Mouse (Mus musculus) layer of hippocampus, adult 11-12 months (tissue): Measurements from ENCODE around the gene Ear10.
"Not testable (repeated sequence)": the region's sequence is repeated elsewhere in the genome, so short reads cannot be mapped to it uniquely, and the experiment has no call there.

Experiments
- DNase-seq: peaks from one replicate; pipeline ENCODE4 v3.0.0; 2022; ENCODE audit warnings: low spot score

Ear10 gene

DNA sequence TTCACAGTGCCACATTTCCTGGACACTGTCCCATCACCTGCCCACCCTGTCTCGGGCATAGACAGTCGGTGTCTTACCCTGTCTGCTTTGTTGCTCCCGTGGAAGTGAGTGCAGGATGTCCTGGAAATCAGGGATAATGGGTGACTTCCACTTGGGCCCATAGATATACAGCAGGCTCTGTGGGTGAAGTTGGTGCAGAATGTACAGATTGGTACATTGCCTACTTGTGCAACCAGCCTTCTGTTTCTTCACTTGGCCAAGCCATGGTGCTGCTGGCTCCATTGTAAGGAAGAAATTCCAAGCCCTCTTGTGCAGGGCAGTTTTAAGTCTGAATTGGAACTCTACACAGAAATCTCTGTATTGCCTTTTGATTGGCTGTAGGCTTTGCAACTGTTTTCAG lies at the start of gene Ear10:
Gene Ear10, minus strand, starts transcription at position 101 of the 400 bp plus-strand sequence.
- DNase-seq, result not testable (repeated sequence)

DNA sequence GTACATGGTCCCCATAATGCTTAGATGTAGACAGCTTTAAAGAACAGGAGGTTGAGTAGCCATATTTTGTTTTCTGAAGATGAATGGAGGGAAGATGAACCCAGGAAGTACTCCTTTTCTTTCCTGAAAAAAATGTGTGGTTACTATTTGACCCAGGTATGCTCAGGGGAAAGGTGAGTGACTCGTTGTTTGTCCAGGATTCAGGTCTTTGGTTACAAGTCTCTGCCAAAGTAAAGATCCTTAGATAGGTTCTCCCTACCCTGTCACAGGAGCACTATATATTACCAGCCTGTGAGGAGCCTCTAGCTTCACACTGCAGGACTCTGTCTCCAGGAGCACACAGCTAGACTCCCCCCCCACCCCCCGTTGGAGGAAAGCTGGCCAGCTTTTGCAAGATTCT lies 33.4 kb upstream of the Ear10 start, which contains the start of gene Ang5:
Gene Ang5, plus strand, starts transcription at position 301 of the 400 bp plus-strand sequence.
- DNase-seq, result not testable (repeated sequence)

DNA sequence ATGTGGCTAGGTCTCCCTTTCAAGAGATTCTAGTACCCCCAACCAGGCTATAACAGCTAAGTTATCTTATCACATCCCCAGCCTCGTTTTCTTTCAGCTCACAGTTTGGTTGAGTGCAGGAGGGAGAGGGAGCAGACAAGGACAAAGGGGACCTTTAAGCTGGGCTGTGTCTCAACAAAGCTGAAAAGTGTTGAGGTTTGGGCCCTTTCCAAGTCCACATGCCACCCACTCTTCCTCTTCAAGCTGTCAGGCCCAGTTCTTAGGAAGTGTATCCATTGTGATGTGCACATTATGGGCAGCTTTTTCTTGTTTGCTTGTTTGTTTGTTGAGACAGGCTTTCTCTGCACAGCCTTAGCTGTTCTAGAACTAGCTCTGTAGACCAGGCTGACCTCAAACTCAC lies 31.7 kb upstream of the Ear10 start:
- not testable (repeated sequence) for DNase-seq

DNA sequence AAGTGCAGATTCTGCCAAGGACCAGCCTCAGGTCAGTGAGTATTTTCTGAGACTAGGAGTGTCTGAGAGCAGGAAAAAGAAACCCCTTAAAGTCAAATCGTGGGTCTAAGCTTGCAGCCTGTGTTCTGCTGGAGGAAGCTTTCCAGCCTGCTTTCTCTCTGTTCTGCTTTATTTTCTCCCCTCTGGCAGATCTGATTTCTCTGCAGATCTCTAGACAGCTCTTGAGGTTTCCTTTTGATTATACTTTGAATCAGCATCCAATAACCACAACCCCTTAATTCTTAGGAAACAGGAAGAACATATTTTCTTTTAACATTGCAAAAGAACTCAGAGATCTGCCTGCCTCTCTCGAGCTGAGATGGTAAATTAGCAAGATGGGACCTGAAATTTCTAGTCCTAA lies 30.0 kb upstream of the Ear10 start:
- DNase-seq, result not testable (repeated sequence)

DNA sequence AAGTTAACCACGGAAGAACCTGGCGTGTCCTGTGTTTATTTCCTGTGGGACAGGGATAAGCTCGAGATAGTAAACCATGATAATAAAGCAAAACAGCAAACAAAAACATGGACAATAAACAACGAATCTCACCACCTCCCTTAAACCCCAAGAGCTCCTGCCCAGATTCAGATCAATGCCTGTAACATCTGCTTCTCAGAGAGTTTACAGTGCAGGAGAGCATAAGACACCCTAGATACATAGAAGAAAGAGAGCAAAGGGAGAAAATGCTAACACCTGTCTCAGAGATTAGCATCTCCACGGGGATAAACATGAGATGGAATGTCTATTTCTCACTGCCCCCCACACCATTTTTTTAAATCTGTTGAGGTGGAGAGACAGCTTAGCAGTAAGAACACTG lies 10.0 kb upstream of the Ear10 start:
- DNase-seq, result not testable (repeated sequence)

DNA sequence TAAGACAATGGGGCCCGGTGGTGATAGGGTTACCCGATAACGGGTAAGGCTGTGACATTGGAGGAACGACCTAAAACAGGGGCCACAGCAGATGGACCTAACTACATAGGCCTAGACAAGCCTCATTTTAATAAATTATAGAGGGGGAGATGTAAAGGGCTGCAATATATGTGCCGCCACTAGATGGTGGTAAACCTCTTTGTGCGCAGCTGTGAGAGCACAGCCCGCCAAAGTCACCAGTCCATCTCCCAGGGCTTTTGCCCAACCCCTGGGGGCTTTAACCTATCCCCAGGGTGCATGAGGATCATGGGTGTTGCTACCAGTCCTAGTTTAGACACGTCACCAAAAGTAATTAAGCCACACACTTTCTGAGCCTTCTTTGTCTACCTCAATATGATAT lies 9.6 kb upstream of the Ear10 start:
- peak; percentile 40 for DNase-seq

DNA sequence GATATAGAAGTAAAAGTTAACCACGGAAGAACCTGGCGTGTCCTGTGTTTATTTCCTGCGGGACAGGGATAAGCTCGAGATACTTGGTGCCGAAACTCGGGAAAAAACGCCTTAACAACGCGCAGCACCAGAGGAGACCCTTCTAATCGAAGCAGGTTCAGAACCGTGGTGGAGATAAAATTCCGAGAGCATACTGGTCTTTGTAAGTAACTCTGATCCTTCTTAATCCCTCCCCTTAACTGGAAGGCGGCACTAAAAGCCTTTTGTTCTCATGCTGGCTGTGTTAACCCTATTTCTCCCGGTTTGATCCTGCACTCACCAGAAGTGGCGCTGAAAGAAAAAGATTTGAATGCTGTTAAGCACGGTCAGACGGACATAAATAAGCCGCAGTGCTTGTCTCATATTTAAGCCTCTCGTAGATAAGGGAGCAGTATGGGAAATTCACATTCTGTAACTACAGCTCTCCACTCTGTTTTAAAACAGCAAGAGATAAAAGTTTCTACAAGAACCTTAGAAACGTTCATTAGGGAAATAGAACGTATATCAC lies 2.1 kb upstream of the Ear10 start:
- DNase-seq, result not testable (repeated sequence)

DNA sequence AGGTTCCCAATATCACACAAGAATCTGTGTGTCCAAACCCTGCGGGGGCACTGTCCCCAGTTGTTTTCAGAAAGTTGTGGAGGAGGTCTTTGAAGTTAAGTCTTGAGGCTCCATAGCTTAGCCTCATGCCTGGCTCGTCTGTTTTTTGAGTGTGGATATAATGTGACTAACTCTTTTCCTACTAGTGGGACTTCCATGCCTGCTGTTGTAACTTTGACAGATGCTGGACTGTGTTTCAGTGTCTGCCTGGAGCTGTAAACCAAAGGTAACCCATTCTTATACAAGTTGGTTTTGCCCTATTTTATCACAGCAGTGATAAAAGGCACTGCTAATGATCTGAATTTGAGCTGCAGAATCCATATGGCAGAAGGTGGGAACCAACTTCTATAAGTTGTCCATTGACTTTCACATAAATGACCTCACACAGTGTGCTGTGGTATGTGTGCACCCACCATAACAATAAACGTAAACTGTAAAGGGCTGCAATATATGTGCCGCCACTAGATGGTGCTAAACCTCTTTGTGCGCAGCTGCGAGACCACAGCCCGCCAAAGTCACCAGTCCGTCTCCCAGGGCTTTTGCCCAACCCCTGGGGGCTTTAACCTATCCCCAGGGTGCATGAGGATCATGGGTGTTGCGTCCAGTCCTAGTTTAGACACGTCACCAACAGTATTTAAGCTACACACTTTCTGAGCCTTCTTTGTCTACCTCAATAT lies 1.5 kb upstream of the Ear10 start, which contains the start of gene Gm8113:
Gene Gm8113, plus strand, starts transcription at position 703 of the 716 bp plus-strand sequence.
- DNase-seq, result peak; percentile 53

DNA sequence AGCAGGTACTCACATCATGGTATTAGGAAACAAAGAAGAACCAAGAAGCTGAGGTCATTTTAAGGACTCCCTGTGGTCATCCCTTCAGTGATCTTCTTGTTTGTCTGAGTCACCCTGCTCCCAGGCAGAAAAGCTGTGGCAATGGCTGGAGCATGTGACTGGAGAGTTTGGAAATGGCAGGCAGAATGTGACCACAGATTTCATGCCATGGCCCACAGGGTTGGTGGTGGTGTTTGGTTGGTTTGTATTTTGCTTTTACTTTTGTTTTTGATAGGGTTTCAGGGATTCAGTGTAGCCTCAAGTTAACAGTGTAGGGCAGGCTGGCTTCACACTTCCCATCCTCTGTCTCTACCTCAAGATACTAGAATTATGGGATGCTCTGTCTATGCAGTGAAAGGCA lies 5.1 kb downstream of the Ear10 start:
- not testable (repeated sequence) for DNase-seq

DNA sequence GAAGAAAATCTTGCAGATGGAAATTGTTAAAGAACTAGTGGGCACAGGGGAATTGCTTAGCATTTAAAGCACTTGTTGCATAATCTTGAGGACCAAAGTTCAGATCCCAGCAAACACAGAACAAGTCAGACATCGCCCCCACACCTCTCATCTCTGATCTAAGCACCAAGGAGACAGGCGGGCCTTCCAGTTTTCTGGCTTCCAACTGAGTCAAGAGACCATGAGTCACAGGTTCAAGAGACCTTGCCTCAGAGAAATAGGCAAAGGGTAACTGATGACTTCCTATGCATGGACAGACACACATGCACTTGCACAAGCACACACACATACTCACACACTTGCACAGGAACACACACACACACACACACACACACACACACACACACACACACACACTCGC lies 24.8 kb downstream of the Ear10 start:
- DNase-seq, result not testable (repeated sequence)

DNA sequence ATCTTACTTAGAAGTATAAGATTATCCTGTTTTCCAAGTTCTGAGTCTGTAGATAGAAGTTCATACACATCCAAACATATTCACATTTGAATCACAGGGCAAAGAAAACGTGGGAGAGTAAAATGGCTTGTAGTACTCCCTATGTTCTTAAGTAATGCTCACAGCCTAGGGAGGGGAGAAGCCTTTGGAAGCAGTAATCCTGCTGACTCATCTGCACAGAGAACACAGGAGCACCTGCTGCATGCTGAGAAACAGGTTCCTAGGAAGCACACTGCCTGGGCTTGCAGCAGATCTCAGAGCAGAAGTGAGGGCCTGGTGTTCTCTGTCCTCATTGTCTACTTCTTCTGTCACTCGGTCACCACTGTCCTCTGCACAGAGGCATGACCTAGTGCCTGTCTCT lies 28.0 kb downstream of the Ear10 start:
- DNase-seq, result not testable (repeated sequence)

DNA sequence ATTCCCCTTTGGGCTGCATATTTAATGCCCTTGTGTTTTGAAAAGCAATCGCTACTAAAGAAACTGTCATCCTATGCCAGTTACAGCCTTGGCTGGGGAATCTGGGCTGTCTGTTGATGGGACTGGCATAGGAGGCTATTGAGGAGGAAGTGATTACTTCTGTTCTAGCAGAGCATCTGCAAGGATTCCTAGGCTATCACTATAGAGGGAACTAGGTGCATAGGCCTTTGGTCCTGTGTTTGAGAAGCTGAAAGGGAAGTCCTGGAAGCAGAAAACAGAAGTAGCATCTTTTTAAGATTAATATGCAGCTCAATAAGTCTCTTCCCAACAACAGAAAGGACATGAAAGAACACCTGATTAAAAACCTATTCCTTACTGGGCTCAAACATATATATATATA lies 32.1 kb downstream of the Ear10 start:
- DNase-seq, result not testable (repeated sequence)

DNA sequence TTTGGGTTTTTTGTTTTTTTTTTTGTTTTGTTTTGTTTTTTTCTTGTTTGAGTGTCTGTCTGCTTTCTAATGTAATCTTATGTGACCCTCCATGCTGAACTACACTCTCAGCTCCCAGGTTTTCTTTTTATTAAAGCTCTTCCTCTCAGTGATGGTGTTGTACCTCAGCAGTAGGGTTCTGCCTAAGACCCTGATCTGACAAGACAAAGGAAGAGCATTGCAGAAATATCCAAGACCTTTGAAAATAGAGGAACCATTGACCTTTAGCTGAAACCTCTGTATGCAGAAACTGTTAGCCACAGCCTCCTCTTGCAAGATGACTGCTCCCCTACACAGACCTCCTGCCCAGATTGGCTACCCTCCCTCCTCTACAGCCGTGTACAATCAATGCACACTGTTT lies 37.1 kb downstream of the Ear10 start:
- not testable (repeated sequence) for DNase-seq

DNA sequence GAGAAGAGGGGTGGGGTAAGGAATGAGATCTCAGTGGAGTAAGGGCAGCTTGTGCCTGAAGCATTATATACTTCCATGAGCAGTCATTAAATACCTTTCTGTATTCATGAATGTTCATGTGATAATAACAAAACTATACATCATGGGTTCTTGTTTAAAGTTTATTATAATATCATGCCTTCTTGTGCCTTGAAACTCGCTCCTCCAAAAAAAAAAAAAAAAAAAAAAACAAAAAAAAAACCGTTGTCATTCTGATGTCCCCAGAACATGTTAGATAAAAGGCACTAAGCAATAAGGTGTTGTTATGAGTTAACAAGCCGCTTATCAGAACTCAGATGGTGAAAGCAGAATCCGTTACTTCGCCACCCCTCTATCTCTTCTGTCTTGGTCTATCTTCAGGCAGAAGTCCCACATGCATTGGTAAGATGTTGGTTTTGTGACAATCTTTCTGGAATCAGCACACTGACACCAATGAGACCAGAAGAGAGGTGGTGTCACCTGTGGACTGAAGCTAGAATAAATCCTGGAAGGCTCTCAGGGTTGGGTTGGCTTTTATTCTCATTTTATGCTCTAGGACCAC lies 43.3 kb downstream of the Ear10 start:
- DNase-seq, result not testable (repeated sequence)

DNA sequence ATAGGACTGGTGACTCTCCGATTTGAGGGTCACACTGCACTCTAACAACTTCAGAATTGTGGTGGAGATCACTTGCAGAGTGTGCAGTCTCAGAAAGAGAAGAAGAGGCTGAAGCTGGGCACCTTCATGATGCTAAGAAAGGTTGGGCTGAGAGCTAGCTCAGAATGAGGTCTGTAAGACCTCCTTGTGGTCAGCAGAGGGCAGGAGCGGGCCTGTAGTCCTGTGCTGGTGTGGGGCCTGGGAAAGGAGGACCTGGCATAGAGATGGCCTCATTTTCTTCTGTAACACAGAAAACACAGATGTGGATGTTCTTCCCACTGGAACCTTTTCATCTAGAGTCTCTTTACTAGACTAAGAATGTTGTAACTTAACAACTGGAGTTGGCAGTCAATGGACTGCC lies 45.6 kb downstream of the Ear10 start:
- DNase-seq, result not testable (repeated sequence)

DNA sequence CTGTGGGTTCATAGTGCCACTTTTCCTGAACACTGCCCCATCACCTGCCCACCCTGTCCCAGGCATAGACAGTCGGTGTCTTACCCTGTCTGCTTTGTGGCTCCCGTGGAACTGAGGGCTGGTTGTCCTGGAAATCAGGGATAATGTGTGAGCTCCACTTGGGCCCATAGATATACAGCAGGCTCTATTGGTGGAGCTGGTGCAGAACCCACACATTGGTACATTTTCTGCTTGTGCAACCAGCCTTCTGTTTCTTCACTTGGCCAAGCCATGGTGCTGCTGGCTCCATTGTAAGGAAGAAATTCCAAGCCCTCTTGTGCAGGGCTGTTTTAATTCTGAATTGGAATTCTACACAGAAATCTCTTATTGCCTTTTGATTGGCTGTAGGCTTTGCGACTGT lies 47.9 kb downstream of the Ear10 start, which contains the start of gene Ear1:
Gene Ear1, minus strand, starts transcription at position 101 of the 400 bp plus-strand sequence.
- DNase-seq, result not testable (repeated sequence)

DNA sequence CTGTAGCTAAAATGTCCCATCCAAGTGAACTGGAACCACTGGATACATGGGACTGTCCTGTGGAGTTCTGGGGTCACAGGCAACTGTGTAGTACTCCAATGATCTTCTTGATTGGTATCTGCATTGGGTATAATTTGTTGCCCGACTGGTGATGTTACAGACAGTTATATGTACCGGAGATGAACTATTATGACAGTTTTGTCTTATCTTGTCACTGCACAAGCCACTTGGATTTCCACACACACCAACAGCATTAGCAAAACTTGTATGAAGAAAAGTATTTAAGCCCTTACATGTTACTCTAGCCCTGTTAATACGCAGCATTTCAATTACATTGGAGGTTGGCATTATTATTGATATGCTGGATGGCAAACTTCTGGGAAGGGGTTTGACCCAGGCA lies 48.5 kb downstream of the Ear10 start:
- not testable (repeated sequence) for DNase-seq
